Mouse (Mus musculus): Measurements from ENCODE around the gene 1700057G04Rik. TPM values are rescaled to one million over a fixed set of nuclear protein-coding genes. Genes with fewer than 3 reads are reported as not detected.

1700057G04Rik gene
- polyA plus RNA-seq, 1 experiment from 2014 or later = not detected

Small RNA genes lying within 50 kb of the gene (microRNA-seq; reads per million reads assigned to microRNA genes)
- not detected for gene Mir6386

Other genes starting within 250 kb of the 1700057G04Rik start
- not detected in 2 replicates for gene Plscr5, start 116.4 kb upstream of the 1700057G04Rik start, polyA plus RNA-seq (2016; fragmentation: Nextera tagmentation; extraction: Ambion mirVana)
- 25.7 and 31.5 TPM in 2 replicates for gene Plscr1, start 59.6 kb upstream of the 1700057G04Rik start, polyA plus RNA-seq (2016; fragmentation: Nextera tagmentation; extraction: Ambion mirVana)
- 0.78 TPM in 2 replicates for gene Plscr2, start 33.8 kb upstream of the 1700057G04Rik start, polyA plus RNA-seq (2016; fragmentation: Nextera tagmentation; extraction: Ambion mirVana)
- 3.2 and 3.9 TPM in 2 replicates for gene Plscr4, start 148.0 kb downstream of the 1700057G04Rik start, polyA plus RNA-seq (2016; fragmentation: Nextera tagmentation; extraction: Ambion mirVana)
- gene Plod2, start 232.8 kb downstream of the 1700057G04Rik start, polyA plus RNA-seq (2016; fragmentation: Nextera tagmentation; extraction: Ambion mirVana) = 60.5 and 61.0 TPM in 2 replicates

Measured in embryonic facial prominence, embryonic 12.5 days (tissue).